Mouse (Mus musculus) testis, adult 2 months (tissue): ENCODE data around the gene Cebpb. TPM values are rescaled to one million over a fixed set of nuclear protein-coding genes. Genes with fewer than 3 reads are reported as not detected.

ENCODE experiments used
- H3K27ac ChIP-seq: fragments of 200-500 bp; 2 replicates; pipeline ENCODE4 v1.5.1; 2012; ENCODE audit warnings: low read depth, low read length; ENCODE audit not compliant: control insufficient read depth, insufficient read depth
- H3K27me3 ChIP-seq: fragments of 200-500 bp; 2 replicates; pipeline ENCODE4 v1.6.1; 2012; ENCODE audit warnings: mild to moderate bottlenecking, low read length, moderate library complexity; ENCODE audit not compliant: control insufficient read depth, insufficient read depth
- H3K36me3 ChIP-seq: fragments of 200-500 bp; 2 replicates; pipeline ENCODE4 v1.6.1; 2012; ENCODE audit warnings: mild to moderate bottlenecking, low read length; ENCODE audit not compliant: control insufficient read depth, insufficient read depth
- H3K4me1 ChIP-seq: fragments of 200-500 bp; 2 replicates; pipeline ENCODE4 v1.6.1; 2012; ENCODE audit warnings: low read length; ENCODE audit not compliant: control insufficient read depth, insufficient read depth
- H3K4me3 ChIP-seq: fragments of 200-500 bp; 2 replicates; pipeline ENCODE4 v1.5.1; 2012; ENCODE audit warnings: low read depth, mild to moderate bottlenecking, low read length, moderate library complexity, mixed read lengths; ENCODE audit not compliant: control insufficient read depth
- CTCF ChIP-seq: fragments of 200-500 bp; IDR thresholded peaks from 2 replicates; pipeline ENCODE4 v1.5.1; 2012; ENCODE audit warnings: low read depth, mild to moderate bottlenecking, inconsistent platforms, low read length, moderate library complexity; ENCODE audit not compliant: control insufficient read depth, insufficient read depth, insufficient replicate concordance
- POLR2A ChIP-seq: fragments of 200-500 bp; IDR thresholded peaks from 2 replicates; pipeline ENCODE4 v1.6.1; 2012; ENCODE audit warnings: low read depth, mild to moderate bottlenecking, inconsistent platforms, low read length, moderate library complexity; ENCODE audit not compliant: control insufficient read depth
- polyA plus RNA-seq: library from polyadenylated mRNA; depleted of rRNA; stranded (reverse); fragments of >200 nt; gene quantifications from 2 replicates; pipeline ENCODE4 v1.2.3, GENCODE M21; 2012

The Cebpb gene
- polyA plus RNA-seq, 1 experiment = 2.9 TPM

DNA sequence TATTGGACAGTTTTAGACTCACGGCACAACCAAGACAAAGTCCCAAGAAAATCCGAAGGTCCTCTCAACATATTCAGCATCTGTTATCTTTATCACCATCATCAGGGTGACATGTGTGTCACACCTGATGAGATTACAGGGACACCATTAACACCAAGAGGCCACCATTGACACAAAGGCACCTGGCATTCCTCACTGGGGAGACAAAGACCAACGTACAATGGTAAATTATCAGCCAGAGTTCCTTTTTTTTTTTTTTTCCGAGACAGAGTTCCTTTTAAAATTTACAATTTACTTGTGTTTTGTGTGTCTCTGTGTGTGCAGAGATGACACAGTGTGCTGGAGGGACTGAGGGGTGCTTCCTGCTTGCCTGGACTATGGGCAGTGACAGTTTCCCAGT, 19.3 kb upstream of the Cebpb start:
- Histone ChIP-seq H3K27ac (no peak overlapping the region), H3K4me3 (no peak overlapping the region), H3K36me3 (no peaks in the 10 kb centered on the region), H3K4me1 (peaks cover 6% of the 10 kb centered on the region), H3K27me3 (no peaks in the 10 kb centered on the region)
- TF ChIP-seq CTCF = no peak
- no peak for TF ChIP-seq POLR2A

DNA sequence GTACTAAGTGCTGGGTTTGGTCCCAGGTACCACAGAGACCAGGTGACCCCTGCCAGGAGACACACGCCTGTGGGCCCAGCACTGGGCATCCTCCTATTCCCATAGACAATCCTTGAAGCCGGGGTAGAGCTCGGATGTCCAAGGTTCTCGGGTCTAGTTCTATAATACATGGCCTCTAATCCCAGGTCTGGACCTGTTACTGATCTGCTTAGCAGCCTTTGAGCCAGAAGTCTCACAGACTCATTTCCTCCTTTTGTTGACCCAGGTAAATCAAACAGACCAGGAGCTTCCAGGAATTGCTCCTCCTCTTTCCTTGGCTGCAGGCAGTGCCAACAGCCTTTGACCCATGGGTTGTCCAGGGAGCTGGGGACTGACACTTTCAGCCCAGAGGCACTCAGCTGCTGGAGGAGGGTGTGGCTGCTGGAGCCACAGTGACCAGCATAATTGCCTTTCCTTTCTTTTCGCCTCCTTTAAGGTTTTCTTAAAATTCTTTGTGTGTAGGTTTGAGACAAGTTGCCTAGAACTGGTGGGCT, 17.5 kb upstream of the Cebpb start:
- no peaks in the 10 kb centered on the region for H3K27me3 ChIP-seq
- H3K4me3 ChIP-seq = no peak overlapping the region
- H3K4me1 ChIP-seq = peaks cover 7% of the 10 kb centered on the region
- no peak overlapping the region for H3K27ac ChIP-seq
- H3K36me3 ChIP-seq = no peaks in the 10 kb centered on the region
- TF ChIP-seq CTCF (no peak), POLR2A (no peak)

DNA sequence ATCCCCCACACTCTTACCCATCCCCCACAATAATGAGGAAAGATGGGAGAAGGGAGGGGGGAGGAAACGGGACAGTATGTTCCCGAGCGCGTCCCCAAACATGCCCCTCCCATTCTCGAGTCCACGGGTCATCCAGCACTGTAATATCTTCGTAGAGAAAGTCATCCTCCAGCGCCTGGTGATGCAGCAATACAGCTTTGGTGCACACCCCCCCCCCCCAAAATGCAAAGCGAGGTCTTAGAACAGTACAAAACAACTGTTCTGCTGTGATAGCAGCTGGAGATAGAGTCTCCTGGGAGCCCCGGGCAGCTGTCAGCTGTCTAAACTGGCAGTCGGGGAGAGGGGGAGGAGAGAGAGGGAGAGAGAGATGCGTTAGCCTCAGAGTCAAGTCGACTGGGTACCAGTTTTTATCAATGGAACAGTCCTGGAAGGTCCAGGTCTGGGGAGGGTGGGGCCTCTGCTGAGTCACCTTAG, 16.5 kb upstream of the Cebpb start:
- Histone ChIP-seq H3K36me3 (no peaks in the 10 kb centered on the region), H3K4me3 (no peak overlapping the region), H3K4me1 (peaks cover 8% of the 10 kb centered on the region), H3K27ac (no peak overlapping the region), H3K27me3 (no peaks in the 10 kb centered on the region)
- no peak for TF ChIP-seq POLR2A
- no peak for TF ChIP-seq CTCF

DNA sequence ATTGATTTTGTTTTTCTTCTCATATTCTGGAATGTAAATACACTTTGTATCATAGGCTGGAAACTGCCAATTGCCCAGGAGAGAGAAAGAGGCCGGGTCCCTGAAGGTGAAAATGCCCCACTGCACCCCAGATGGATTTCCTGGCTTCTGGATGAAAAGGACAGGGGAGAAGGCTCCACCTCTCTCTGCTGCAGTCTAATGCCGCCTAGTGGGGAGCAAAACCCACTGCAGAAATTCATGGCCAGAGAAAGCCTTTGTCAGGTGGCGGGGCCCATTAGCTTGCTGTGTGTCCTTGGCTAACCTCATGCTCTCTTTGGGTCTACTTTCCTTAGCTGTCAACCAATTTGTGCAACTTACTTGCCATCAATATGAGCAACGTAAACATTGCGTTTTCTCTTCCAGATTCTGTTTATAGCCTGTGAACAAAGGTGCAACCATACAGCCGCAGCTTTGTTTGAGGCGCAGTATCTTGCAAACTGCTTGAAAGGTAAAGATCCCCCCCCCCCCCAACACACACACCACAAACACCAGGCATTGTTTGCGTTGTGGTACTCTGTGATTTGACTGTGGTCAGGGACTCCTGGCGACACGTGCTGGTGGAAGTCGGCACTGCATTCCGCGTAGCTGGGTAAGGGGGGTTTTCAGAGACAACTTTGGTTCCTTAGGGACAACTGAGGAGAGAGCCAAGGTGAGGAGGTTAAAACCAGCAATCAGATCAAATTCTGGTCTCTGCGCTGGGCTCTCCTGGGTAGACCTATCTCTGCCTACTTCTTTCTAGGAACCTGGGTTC, 13.4 kb upstream of the Cebpb start:
- H3K36me3 ChIP-seq = no peaks in the 10 kb centered on the region
- H3K27me3 ChIP-seq = no peaks in the 10 kb centered on the region
- H3K4me3 ChIP-seq = no peak overlapping the region
- peaks cover 12% of the 10 kb centered on the region for H3K4me1 ChIP-seq
- no peak overlapping the region for H3K27ac ChIP-seq
- TF ChIP-seq CTCF (peak; percentile 33; the same call in 1 of the 2 replicates), POLR2A (no peak)

DNA sequence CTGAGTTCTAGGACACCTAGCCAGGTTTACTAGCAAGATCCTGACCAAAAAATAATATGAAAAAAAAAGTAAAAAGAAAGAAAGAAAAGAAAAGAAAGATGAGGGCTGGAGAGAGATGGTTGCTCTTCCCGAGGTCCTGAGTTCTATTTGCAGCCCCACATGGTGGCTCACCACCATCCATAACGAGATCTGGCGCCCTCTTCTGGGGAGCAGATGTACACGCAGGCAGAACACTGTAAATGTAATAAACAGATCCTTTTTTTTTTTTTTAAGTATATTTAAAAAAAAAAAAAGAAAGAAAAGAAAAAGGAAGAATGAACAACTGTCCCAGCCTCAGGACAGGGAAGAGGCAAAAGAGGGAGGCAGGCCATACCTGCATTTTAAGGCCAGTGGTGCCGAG, 10.1 kb upstream of the Cebpb start:
- TF ChIP-seq CTCF (peak; percentile 60; the same call in 1 of the 2 replicates), POLR2A (no peak)
- Histone ChIP-seq H3K36me3 (no peaks in the 10 kb centered on the region), H3K27ac (no peak overlapping the region), H3K27me3 (no peaks in the 10 kb centered on the region), H3K4me1 (peaks cover 6% of the 10 kb centered on the region; the same call in 1 of the 2 replicates), H3K4me3 (no peak overlapping the region)

DNA sequence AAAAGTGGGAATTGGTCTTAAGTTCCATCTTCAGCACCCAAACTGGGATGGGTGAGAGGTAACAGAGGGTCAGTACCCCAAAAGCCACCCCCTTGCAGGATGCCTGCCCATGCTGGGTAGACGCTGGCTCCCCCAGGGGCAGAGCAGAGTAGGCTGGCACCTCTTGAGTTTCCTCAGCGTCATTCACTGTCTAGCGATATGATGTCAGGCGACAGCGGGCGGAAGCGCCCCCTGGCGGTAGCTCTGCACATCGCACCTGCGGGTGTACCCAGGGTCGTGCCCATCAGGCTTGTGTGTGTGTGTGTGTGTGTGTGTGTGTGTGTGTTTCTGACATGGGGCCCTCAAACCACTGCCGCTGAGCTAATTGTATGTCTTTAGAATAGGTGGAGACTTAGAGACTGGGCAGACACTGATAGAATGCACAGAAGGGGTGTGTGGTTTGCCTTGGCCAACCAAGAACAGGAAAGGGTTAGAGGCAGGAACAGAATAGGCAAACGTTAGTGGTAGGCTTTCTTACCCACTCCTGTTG, 8.7 kb upstream of the Cebpb start:
- Histone ChIP-seq H3K36me3 (no peaks in the 10 kb centered on the region), H3K4me1 (peaks cover 6% of the 10 kb centered on the region; the same call in 1 of the 2 replicates), H3K27ac (no peak overlapping the region), H3K27me3 (no peaks in the 10 kb centered on the region), H3K4me3 (no peak overlapping the region)
- TF ChIP-seq CTCF (peak; percentile 98), POLR2A (no peak)

DNA sequence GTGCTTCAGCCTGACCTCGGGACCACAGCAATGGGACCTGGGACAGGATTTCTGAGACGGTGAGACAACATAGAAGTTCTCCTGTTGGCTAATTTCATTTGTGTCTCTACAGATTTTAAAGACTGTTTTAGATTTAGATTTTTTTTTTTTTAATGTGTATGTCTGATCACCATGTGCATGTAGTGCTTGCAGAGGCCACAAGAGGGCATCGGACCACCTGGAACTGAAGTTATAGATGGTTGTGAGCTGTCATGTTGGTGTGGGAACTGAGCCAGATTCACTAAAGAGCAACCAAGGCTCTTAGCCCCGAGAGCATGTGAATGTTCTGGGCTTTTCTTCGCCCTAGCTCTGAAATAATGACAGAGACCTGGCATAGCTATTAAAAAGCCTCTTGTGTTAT, 8.1 kb upstream of the Cebpb start:
- Histone ChIP-seq H3K4me1 (peaks cover 6% of the 10 kb centered on the region; the same call in 1 of the 2 replicates), H3K27ac (no peak overlapping the region), H3K27me3 (no peaks in the 10 kb centered on the region), H3K4me3 (no peak overlapping the region), H3K36me3 (no peaks in the 10 kb centered on the region)
- peak; percentile 30; the same call in 1 of the 2 replicates for TF ChIP-seq CTCF
- TF ChIP-seq POLR2A = no peak
